ENCODE assay signal across 10 mouse cellular contexts in the genomic region with DNA sequence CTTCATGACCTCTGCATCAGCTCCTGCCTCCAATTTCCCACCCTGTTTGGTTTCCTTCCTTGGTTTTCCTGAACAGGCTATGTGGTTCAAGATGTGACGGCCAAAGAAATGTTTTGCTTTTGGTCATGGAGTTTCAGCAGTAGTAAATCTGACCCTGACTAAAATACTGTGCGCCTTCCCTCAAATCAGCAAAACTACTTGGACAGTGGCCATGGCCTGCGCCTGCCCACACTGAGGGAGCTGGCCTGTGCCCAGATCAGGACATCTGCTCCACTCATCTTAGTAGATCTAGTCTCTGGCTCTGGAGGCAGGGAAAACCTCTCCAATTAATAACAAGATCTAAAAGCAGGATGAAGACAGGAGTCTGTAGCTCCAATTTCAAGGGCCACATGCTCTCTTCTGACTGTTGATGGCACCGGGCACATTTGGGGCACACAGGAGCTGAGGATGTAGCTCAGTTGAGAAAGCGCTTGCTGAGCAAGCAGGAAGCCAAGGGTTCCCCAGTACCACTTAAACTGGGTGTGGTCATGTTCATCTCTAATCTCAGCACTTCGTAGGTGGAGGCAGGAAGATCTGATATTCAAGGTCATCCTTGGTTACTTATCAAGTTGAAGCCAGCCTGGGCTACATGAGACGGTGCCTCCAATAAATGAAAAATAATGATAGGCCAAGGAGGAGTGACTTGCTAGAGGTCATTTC.
DNase-seq lines count a peak whose midpoint lies in the region; TF ChIP-seq lines count a peak whose summit lies in the region.
"Had no signal": no experiment of that assay in that cellular context is flagged by ENCODE, and none has a peak within 500 bp of the region (broad histone marks: within the 10 kb centered on the region; RNA-seq: fewer than 3 reads in every experiment).

No protein-coding gene starts in this region.

- no peak overlapping the region for H3K4me3 ChIP-seq in liver, adult 2 months (ENCODE audit: insufficient read depth, low read depth, low read length)

- no peak overlapping the region for H3K9ac ChIP-seq in liver, adult 2 months (ENCODE audit: low read depth, low read length)
- H3K9ac ChIP-seq: liver, embryonic 14.5 days had no signal

- WGBS in liver, adult 2 months = 57% methylated on average over 7 of the region's 7 CpGs

- H3K27me3 ChIP-seq in liver, adult 2 months (ENCODE audit: control insufficient read depth, insufficient read depth, low read length) = no peaks in the 10 kb centered on the region
- H3K27me3 ChIP-seq: Patski had no signal

- no peak for TF ChIP-seq POLR2A in liver, adult 2 months (IDR thresholded peaks at IDR 0.05; ENCODE audit: extremely low read depth, insufficient read depth, low read length)

- no peak overlapping the region for H3K27ac ChIP-seq in liver, adult 2 months (replicated peaks; ENCODE audit: insufficient read depth, low read depth, low read length)
- H3K27ac ChIP-seq: liver, embryonic 14.5 days had no signal

- H3K36me3 ChIP-seq in liver, adult 2 months (ENCODE audit: control insufficient read depth, insufficient read depth, low read length) = no peaks in the 10 kb centered on the region

- no peak for TF ChIP-seq CTCF in liver, adult 2 months (IDR thresholded peaks at IDR 0.05; ENCODE audit: low read depth, low read length)

- H3K79me2 ChIP-seq in liver, adult 2 months (ENCODE audit: control insufficient read depth, insufficient read depth, low read length) = no peaks in the 10 kb centered on the region

- peak; percentile 18 for DNase-seq in liver, adult 2 months (ENCODE audit: extremely low read depth, low read depth, low spot score)
- no peak for DNase-seq in liver
- peak; percentile 87 for DNase-seq in adrenal gland, postnatal 14 days
- DNase-seq in heart, adult 8-10 months (ENCODE audit: low spot score) = peak; percentile 48
- DNase-seq in layer of hippocampus, adult 8-10 months (ENCODE audit: low spot score in 2 of 2) = peak; percentile 54 to 77
- DNase-seq in skeletal muscle tissue, adult 2 months (ENCODE audit: low read depth, low spot score) = peak; percentile 82
- DNase-seq in thymus, postnatal 4 days = no peak
- no peak for DNase-seq in embryo, embryonic 11 days

- H3K4me1 ChIP-seq in liver, adult 2 months (ENCODE audit: control insufficient read depth, insufficient read depth, low read length) = 0 out of 2 replicates have a peak, but pooled peaks cover 2% of the 10 kb centered on the region

Comparison
In these comparisons a context has a peak if more than half of its experiments do, and no peak if none do; other contexts are left out.
1. DNase-seq: peak in liver, adult 2 months (single experiment), adrenal gland, postnatal 14 days (single experiment), heart, adult 8-10 months (single experiment), layer of hippocampus, adult 8-10 months (2 of 2) and skeletal muscle tissue, adult 2 months (single experiment); none in liver (single experiment), thymus, postnatal 4 days (single experiment) and embryo, embryonic 11 days (single experiment).